Mouse (Mus musculus) layer of hippocampus, adult 6 months (tissue): Measurements from ENCODE around the gene Sarm1. TPM values are rescaled to one million over a fixed set of nuclear protein-coding genes. Genes with fewer than 3 reads are reported as not detected.

Source experiments
- long read RNA-seq, 2 experiments: library from polyadenylated mRNA; unstranded; transcript quantifications; one replicate each; pipeline ENCODE4 v2.0.0; 2019 to 2020
- polyA plus RNA-seq: library from polyadenylated mRNA; unstranded; fragments of <200 nt; fragmentation: Nextera tagmentation; gene quantifications from 2 replicates; pipeline ENCODE4 v1.2.3, GENCODE M21; 2021

Sarm1 gene
- polyA plus RNA-seq = 18.9 and 21.1 TPM in 2 replicates
- long read RNA-seq, experiment 1, full-length matches to known transcripts = 6 of 13 reads
- long read RNA-seq, experiment 1, partial matches to known transcripts = 2 of 13 reads
- long read RNA-seq, experiment 1, other reads (novel, unspliced or antisense) = 5 of 13 reads
- long read RNA-seq, experiment 2, full-length matches to known transcripts = 35 of 50 reads
- long read RNA-seq, experiment 2, partial matches to known transcripts = 8 of 50 reads
- long read RNA-seq, experiment 2, other reads (novel, unspliced or antisense) = 7 of 50 reads

DNA sequence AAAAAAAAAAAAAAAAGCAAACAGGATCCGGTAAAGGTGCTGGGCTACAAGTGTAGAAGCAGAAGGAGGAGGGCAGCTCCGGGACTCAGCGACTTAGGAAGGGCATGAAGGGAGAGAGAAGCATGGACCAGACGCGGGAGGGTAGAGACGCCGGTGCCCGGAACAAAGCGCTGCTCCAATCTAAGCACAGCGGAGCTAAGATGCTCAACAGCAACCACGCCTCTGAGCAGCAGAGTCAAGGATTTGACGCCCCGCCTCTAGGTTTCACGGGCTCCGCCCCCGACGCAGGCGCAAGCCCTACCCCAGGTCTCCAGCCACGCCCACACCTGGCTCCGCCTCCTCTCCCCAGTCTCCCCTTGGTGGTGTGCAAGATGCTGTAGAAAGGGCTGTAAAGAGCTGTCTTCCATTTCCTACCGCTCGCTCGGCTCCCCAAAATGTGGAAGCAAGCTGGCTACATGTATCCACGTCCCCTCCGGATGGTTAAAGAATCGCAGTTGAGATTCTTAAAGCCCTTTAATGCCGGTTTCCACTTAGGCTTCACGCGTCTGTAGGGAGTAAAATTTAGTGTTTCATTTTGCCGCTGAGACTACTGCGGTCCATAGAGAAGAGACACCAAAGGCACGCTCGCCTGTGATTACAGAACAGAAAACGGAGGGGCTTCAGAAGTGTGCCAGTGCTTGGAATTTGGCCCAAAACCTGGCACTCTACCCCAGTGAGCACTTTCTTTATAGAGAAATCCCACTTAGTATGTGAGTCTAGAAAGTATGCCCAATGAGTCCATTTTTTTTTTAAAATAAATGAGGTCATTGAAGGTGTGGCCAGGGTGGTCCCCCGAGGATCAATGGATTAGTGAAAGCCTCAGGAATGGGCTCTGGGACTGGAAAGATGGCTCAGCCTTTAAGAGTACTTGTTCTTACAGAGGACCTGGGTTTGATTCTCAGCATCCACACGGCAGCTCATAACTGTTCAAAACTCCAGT lies at the start of gene Sarm1:
Gene Sarm1 (minus strand): TSS at position 211 of the 979 bp plus-strand sequence.

DNA sequence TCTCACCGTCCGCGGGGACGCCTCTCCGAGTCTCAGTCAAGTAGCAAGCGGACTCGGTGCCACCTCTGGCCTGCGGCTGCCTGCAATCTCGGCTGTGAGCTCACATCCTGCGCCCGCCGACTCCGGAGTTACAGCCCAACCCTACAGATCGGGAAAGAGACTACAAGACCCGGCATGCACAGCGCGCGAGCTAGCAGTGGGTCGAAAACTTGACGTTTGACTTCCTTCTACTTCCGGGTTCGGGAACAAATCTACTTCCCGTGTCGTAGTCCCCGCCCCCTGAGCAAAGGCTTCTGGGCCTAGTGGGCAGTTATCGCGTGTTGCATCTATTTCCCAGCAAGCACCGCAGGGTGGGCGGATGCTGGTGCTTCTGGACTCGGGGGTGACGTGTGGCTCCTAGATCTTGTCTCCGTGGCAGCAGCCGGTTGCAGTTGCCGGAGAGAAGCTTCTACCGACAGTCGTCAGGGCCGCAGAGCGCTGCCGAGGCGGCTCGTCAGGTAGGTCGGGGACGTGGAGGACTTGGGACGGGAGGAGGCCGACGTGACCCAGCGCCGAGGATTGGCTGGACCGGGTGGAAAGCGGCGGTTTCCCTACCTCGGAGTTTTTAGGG lies 38.6 kb upstream of the Sarm1 start, which contains the start of the genes Tnfaip1 and Ift20:
Gene Tnfaip1 (minus strand): TSS at position 253 of the 610 bp plus-strand sequence.
Gene Ift20 (plus strand): TSS at position 282 of the 610 bp plus-strand sequence.

DNA sequence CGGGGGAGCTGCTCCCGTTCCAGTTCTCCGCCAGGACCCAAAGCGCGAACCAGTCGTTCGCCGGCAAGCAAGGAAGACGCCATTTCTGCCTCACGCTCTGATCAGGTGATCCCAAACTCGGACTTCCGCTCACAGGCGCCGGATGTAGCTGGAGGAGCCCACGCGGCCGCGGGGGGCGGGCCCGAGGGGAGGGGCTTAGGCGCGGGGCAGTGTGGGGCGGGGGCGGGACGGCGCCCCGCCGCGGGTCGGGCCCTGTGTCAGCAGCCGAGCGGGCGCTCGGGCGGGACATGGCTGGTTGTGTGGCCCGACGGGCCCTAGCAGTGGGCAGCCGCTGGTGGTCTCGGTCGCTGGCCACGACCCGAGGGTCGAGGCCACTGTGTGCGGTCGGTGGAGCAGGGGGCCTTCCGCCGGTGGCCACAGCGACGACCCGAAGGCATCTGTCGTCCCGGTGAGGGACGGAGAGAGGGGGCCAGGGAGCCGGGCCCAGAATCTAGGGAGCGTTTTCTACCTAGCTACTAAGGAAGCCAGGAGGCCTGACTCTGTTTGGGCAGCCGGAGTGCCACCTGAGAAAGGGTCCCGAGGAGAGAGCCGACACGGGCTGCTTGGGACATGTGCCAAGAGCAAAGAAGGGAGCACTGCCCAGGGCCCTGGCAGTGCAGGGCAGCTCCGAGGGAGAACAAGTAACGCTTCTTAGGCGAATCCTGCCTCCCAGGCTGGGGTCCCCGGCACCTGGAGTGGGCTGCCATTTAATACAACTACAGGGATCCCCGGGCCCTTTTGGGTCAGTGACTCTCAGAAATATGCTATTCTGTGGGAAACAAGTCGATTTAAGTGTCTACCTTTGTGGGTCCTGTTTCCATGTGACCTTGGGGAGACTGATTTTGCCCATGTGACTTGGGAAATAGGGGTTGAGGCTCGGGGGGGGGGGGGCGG lies 14.7 kb upstream of the Sarm1 start, which contains the start of the genes Tmem199 and Poldip2:
Gene Tmem199 (minus strand): TSS at position 148 of the 933 bp plus-strand sequence.
Gene Poldip2 (plus strand): TSS at position 169 of the 933 bp plus-strand sequence.

DNA sequence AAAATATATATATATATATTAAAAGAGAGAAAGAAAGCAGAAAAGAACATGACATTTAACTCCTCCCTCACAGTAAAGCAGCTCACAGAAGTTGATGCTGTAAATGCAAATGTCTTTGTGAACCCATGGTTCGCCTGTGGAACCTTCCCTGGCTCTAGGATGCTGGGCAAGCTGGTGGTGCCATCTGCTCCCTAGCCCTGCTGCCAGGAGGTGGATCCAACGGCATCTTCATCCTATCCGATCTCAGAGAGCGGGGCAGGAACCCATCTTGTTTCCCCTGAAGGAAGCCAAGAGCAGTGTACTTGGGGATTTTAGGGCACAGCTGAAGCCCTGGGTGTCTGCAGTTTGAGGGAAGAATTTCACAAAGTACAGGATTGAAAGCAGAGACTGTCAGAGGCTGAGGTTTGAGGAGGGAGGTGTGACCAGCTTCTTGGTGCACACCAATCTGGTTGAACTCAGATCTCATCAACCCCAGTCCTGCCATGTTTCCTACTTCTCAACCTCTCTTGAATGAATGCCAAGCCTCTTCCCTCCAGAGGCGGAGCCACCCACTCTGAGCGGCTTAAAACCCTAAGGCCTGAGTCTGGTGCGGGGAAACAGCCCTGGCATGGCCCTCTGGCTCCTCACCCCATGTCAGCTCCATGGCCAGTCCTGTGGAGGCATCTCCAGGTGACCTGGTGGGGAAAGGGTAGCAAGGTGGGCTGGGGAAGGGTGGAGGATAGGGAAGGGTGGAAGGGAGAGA lies 5.5 kb upstream of the Sarm1 start, which contains the start of gene Sebox:
Gene Sebox (plus strand): TSS at position 539 of the 742 bp plus-strand sequence.

DNA sequence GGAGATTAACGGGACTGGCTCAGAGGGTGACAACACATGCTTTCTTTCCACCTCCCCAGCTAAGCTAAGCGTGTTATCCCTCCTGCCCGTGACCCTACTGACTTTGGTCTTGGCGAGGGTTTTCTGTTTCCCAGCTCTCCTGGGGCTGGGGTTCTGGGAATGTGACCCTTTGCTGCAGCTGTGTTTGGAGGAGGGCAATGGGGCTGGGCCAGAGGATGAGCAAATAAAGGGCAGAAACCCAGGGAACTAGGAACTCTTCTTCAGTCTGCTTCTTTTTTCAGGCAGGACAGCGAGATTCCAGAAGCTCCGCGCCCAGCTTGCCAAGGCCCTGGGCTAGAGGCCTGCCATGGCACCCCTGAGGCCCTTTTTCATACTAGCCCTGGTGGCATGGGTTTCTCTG lies 1.4 kb upstream of the Sarm1 start, which contains the start of gene Vtn:
Gene Vtn (plus strand): TSS at position 88 of the 400 bp plus-strand sequence.

DNA sequence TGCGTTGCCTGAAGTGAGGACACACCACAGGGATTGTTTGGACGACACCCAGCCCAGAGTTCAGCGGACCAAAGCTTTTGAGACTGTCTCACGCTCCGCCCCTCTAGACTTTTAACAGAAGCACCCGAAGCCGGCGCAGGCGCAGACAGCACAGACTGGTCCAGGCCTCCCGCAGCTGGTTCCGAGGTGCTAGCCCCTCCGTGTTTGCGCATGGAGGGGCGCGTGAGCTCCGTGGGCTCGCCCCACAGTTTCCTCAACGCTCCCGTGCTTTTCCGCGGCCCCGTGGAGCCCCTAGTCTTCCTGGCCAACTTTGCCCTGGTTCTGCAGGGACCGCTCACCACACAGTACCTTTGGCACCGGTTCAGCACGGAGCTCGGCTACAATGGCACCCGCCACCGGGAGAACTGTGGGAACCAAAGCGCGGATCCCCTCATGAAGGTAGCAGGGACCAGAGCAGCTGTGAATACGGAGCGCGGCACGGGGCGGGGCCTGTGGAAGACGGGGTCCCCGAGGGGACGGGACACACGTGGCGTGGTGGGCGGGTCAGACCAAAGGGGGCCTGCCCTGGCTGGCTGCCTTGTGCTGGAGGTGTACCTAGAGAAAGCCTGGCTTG lies 31.9 kb downstream of the Sarm1 start, which contains the start of gene Slc46a1:
Gene Slc46a1 (plus strand): TSS at position 130 of the 613 bp plus-strand sequence.

Other genes starting within 250 kb of the Sarm1 start
- 52.0 and 58.5 TPM in 2 replicates for gene 2610507B11Rik, start 236.0 kb downstream of the Sarm1 start, polyA plus RNA-seq
- 0.56 and 0.58 TPM in 2 replicates for gene BC030499, start 206.9 kb downstream of the Sarm1 start, polyA plus RNA-seq
- 1.7 and 3.1 TPM in 2 replicates for gene Spag5, start 196.2 kb downstream of the Sarm1 start, polyA plus RNA-seq
- 1,621 and 1,706 TPM in 2 replicates for gene Aldoc, start 174.8 kb downstream of the Sarm1 start, polyA plus RNA-seq
- gene Pigs, start 169.3 kb downstream of the Sarm1 start, polyA plus RNA-seq = 81.1 and 86.7 TPM in 2 replicates
- gene Unc119, start 154.3 kb downstream of the Sarm1 start, polyA plus RNA-seq = 7.4 and 9.1 TPM in 2 replicates
- not detected in 2 replicates for gene Foxn1, start 111.2 kb downstream of the Sarm1 start, polyA plus RNA-seq
- 0.05 TPM in 1 of 2 replicates, not detected in the other for gene Slc13a2, start 75.5 kb downstream of the Sarm1 start, polyA plus RNA-seq
- 19.4 and 22.6 TPM in 2 replicates for gene Slc46a1, start 32.1 kb downstream of the Sarm1 start, polyA plus RNA-seq
- 44.3 and 58.5 TPM in 2 replicates for gene Vtn, start 1.3 kb upstream of the Sarm1 start, polyA plus RNA-seq
- 5.8 and 6.2 TPM in 2 replicates for gene Sebox, start 5.7 kb upstream of the Sarm1 start, polyA plus RNA-seq
- gene Tmem199, start 14.4 kb upstream of the Sarm1 start, polyA plus RNA-seq = 63.3 and 66.5 TPM in 2 replicates
- gene Poldip2, start 14.4 kb upstream of the Sarm1 start, polyA plus RNA-seq = 161 and 169 TPM in 2 replicates
- gene Tnfaip1, start 38.6 kb upstream of the Sarm1 start, polyA plus RNA-seq = 20.6 and 20.8 TPM in 2 replicates
- 137 and 139 TPM in 2 replicates for gene Ift20, start 38.6 kb upstream of the Sarm1 start, polyA plus RNA-seq
- 25.3 and 31.4 TPM in 2 replicates for gene Tmem97, start 53.0 kb upstream of the Sarm1 start, polyA plus RNA-seq
- 13.8 and 19.8 TPM in 2 replicates for gene Nlk, start 199.6 kb upstream of the Sarm1 start, polyA plus RNA-seq